Mouse (Mus musculus) olfactory bulb, adult 2 months (tissue): ENCODE results near the gene Rom1.

ENCODE experiments used
- CTCF ChIP-seq: fragments of 200-500 bp; IDR thresholded peaks from 2 replicates; pipeline ENCODE4 v1.5.1; 2012; ENCODE audit warnings: low read depth, mild to moderate bottlenecking, low read length, moderate library complexity; ENCODE audit not compliant: insufficient read depth
- POLR2A ChIP-seq: fragments of 200-500 bp; IDR thresholded peaks from 2 replicates; pipeline ENCODE4 v1.6.1; 2012; ENCODE audit warnings: mild to moderate bottlenecking, low read depth, low read length, moderate library complexity; ENCODE audit not compliant: insufficient read depth

DNA sequence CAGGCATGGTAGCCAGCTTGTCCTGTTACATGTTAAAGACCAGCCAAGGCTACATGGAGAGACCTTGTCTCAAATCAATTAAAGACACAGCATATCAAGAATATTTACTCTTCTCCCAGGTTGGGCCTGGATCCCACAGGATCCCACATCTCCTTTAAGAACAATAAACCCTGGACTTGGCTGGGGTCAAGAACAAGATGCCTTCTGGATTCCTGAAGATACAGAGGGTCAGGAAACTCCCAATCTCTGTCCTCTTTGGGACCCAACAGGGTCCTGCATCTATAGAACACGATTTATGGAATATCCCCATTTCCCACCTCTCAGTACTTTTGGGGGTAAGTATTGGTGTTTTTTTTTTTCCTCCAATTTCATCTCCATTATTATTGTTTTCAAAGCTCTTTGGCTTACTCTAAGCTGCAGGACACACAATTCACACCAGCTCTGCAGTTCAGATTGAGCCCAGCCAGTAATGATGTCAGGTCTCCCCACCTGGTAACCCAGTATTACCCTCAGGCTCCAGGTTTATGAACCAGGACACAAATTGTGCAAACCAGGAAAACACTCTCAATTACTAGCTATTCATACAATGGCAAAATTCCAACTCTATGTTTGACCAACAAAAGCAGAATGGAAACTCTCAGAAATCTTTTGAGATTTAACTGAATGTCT, 42.1 kb downstream of the Rom1 start:
- TF ChIP-seq POLR2A (no peak), CTCF (no peak)
